Mouse (Mus musculus): ENCODE data around the gene Dclk1. TPM values are rescaled to one million over a fixed set of nuclear protein-coding genes. Genes with fewer than 3 reads are reported as not detected.

Gene Dclk1
- polyA plus RNA-seq, 1 experiment from 2014 or later, result 9.5 TPM

GRCm38 (mm10) chr3:55333511-55333910 is 91.3 kb downstream of the Dclk1 start:
- Histone ChIP-seq H3K4me1 (ENCODE audit: control insufficient read depth in 2 of 2, insufficient read depth in 2 of 2, low read length in 2 of 2) (no peaks in the 10 kb centered on the region), H3K27ac (replicated peaks in 1 of 2; ENCODE audit: control insufficient read depth in 1 of 2, insufficient read depth in 1 of 2, low read depth in 2 of 2, low read length in 2 of 2) (no peak overlapping the region), H3K4me2 (ENCODE audit: low read length) (no peak overlapping the region), H3K27me3 (ENCODE audit: control insufficient read depth, insufficient read depth, low read length) (no peaks in the 10 kb centered on the region), H3K9me3 (ENCODE audit: control insufficient read depth, low read length) (0 out of 2 replicates have a peak, but pooled peaks cover 4% of the 10 kb centered on the region), H3K9ac (ENCODE audit: low read length) (no peak overlapping the region), H3K4me3 (ENCODE audit: control insufficient read depth in 1 of 2, insufficient read depth in 1 of 2, low read depth in 1 of 2, low read length in 2 of 2) (no peak overlapping the region), H3K36me3 (ENCODE audit: control insufficient read depth, insufficient read depth, low read length) (no peaks in the 10 kb centered on the region)
- 77% methylated on average over 3 of the region's 3 CpGs for WGBS
- ATAC-seq (ENCODE audit: insufficient number of reproducible peaks, insufficient read depth, low FRiP score, low read depth), result no peak

GRCm38 (mm10) chr3:55336895-55337294 is 94.7 kb downstream of the Dclk1 start:
- Histone ChIP-seq H3K9me3 (ENCODE audit: control insufficient read depth, low read length) (0 out of 2 replicates have a peak, but pooled peaks cover 3% of the 10 kb centered on the region), H3K9ac (ENCODE audit: low read length) (no peak overlapping the region), H3K4me1 (ENCODE audit: control insufficient read depth in 2 of 2, insufficient read depth in 2 of 2, low read length in 2 of 2) (no peaks in the 10 kb centered on the region), H3K36me3 (ENCODE audit: control insufficient read depth, insufficient read depth, low read length) (no peaks in the 10 kb centered on the region), H3K27ac (replicated peaks in 1 of 2; ENCODE audit: control insufficient read depth in 1 of 2, insufficient read depth in 1 of 2, low read depth in 2 of 2, low read length in 2 of 2) (no peak overlapping the region), H3K4me2 (ENCODE audit: low read length) (no peak overlapping the region), H3K4me3 (ENCODE audit: control insufficient read depth in 1 of 2, insufficient read depth in 1 of 2, low read depth in 1 of 2, low read length in 2 of 2) (no peak overlapping the region), H3K27me3 (ENCODE audit: control insufficient read depth, insufficient read depth, low read length) (no peaks in the 10 kb centered on the region)
- no peak for ATAC-seq (ENCODE audit: insufficient number of reproducible peaks, insufficient read depth, low FRiP score, low read depth)
- 84% methylated on average over 11 of the region's 11 CpGs for WGBS

- no peak overlapping the region for H3K4me2 ChIP-seq (ENCODE audit: low read length)
- no peaks in the 10 kb centered on the region for H3K4me1 ChIP-seq (ENCODE audit: control insufficient read depth in 2 of 2, insufficient read depth in 2 of 2, low read length in 2 of 2)
- no peak for ATAC-seq (ENCODE audit: insufficient number of reproducible peaks, insufficient read depth, low FRiP score, low read depth)
- no peak overlapping the region for H3K27ac ChIP-seq (replicated peaks in 1 of 2; ENCODE audit: control insufficient read depth in 1 of 2, insufficient read depth in 1 of 2, low read depth in 2 of 2, low read length in 2 of 2)
- H3K9me3 ChIP-seq (ENCODE audit: control insufficient read depth, low read length), result no peaks in the 10 kb centered on the region
- H3K9ac ChIP-seq (ENCODE audit: low read length), result no peak overlapping the region
- WGBS, result 63% methylated on average over 7 of the region's 7 CpGs
- no peak overlapping the region for H3K4me3 ChIP-seq (ENCODE audit: control insufficient read depth in 1 of 2, insufficient read depth in 1 of 2, low read depth in 1 of 2, low read length in 2 of 2)
- H3K36me3 ChIP-seq (ENCODE audit: control insufficient read depth, insufficient read depth, low read length), result no peaks in the 10 kb centered on the region
- no peaks in the 10 kb centered on the region for H3K27me3 ChIP-seq (ENCODE audit: control insufficient read depth, insufficient read depth, low read length)
Observed at GRCm38 (mm10) chr3:55337671-55338070, 95.5 kb downstream of the Dclk1 start.

- WGBS, result 59% methylated on average over 4 of the region's 4 CpGs
- no peak overlapping the region for H3K27ac ChIP-seq (replicated peaks in 1 of 2; ENCODE audit: control insufficient read depth in 1 of 2, insufficient read depth in 1 of 2, low read depth in 2 of 2, low read length in 2 of 2)
Observed at GRCm38 (mm10) chr3:55342445-55342844, 100.3 kb downstream of the Dclk1 start.

GRCm38 (mm10) chr3:55347371-55348025 is 105.3 kb downstream of the Dclk1 start:
- Histone ChIP-seq H3K4me3 (ENCODE audit: control insufficient read depth in 1 of 2, insufficient read depth in 1 of 2, low read depth in 1 of 2, low read length in 2 of 2) (no peak overlapping the region), H3K4me2 (ENCODE audit: low read length) (no peak overlapping the region), H3K4me1 (ENCODE audit: control insufficient read depth in 2 of 2, insufficient read depth in 2 of 2, low read length in 2 of 2) (peaks cover 8 to 9% of the 10 kb centered on the region in 2 experiments; a peak in 3 of 4 replicates), H3K9me3 (ENCODE audit: control insufficient read depth, low read length) (no peaks in the 10 kb centered on the region), H3K27ac (replicated peaks in 1 of 2; ENCODE audit: control insufficient read depth in 1 of 2, insufficient read depth in 1 of 2, low read depth in 2 of 2, low read length in 2 of 2) (no peak overlapping the region), H3K27me3 (ENCODE audit: control insufficient read depth, insufficient read depth, low read length) (no peaks in the 10 kb centered on the region), H3K36me3 (ENCODE audit: control insufficient read depth, insufficient read depth, low read length) (no peaks in the 10 kb centered on the region), H3K9ac (ENCODE audit: low read length) (no peak overlapping the region)
- WGBS, result 47% methylated on average over 16 of the region's 16 CpGs
- no peak for ATAC-seq (ENCODE audit: insufficient number of reproducible peaks, insufficient read depth, low FRiP score, low read depth)

More at GRCm38 (mm10) chr3:55342445-55342844, 100.3 kb downstream of the Dclk1 start:
- Histone ChIP-seq H3K36me3 (ENCODE audit: control insufficient read depth, insufficient read depth, low read length) (no peaks in the 10 kb centered on the region), H3K27me3 (ENCODE audit: control insufficient read depth, insufficient read depth, low read length) (no peaks in the 10 kb centered on the region), H3K4me3 (ENCODE audit: control insufficient read depth in 1 of 2, insufficient read depth in 1 of 2, low read depth in 1 of 2, low read length in 2 of 2) (no peak overlapping the region), H3K4me2 (ENCODE audit: low read length) (no peak overlapping the region), H3K9ac (ENCODE audit: low read length) (no peak overlapping the region), H3K9me3 (ENCODE audit: control insufficient read depth, low read length) (no peaks in the 10 kb centered on the region), H3K4me1 (ENCODE audit: control insufficient read depth in 2 of 2, insufficient read depth in 2 of 2, low read length in 2 of 2) (no peaks in the 10 kb centered on the region)
- no peak for ATAC-seq (ENCODE audit: insufficient number of reproducible peaks, insufficient read depth, low FRiP score, low read depth)

- no peak for ATAC-seq (ENCODE audit: insufficient number of reproducible peaks, insufficient read depth, low FRiP score, low read depth)
- Histone ChIP-seq H3K4me2 (ENCODE audit: low read length) (no peak overlapping the region), H3K4me3 (ENCODE audit: control insufficient read depth in 1 of 2, insufficient read depth in 1 of 2, low read depth in 1 of 2, low read length in 2 of 2) (no peak overlapping the region), H3K9ac (ENCODE audit: low read length) (no peak overlapping the region), H3K36me3 (ENCODE audit: control insufficient read depth, insufficient read depth, low read length) (no peaks in the 10 kb centered on the region), H3K27me3 (ENCODE audit: control insufficient read depth, insufficient read depth, low read length) (no peaks in the 10 kb centered on the region), H3K9me3 (ENCODE audit: control insufficient read depth, low read length) (no peaks in the 10 kb centered on the region), H3K4me1 (ENCODE audit: control insufficient read depth in 2 of 2, insufficient read depth in 2 of 2, low read length in 2 of 2) (peaks cover 8 to 9% of the 10 kb centered on the region in 2 experiments; a peak in 3 of 4 replicates), H3K27ac (replicated peaks in 1 of 2; ENCODE audit: control insufficient read depth in 1 of 2, insufficient read depth in 1 of 2, low read depth in 2 of 2, low read length in 2 of 2) (no peak overlapping the region)
- 87% methylated on average over 5 of the region's 5 CpGs for WGBS
Observed at GRCm38 (mm10) chr3:55348026-55348390, 105.8 kb downstream of the Dclk1 start.

- Histone ChIP-seq H3K9ac (ENCODE audit: low read length) (no peak overlapping the region), H3K4me3 (ENCODE audit: control insufficient read depth in 1 of 2, insufficient read depth in 1 of 2, low read depth in 1 of 2, low read length in 2 of 2) (no peak overlapping the region), H3K4me1 (ENCODE audit: control insufficient read depth in 2 of 2, insufficient read depth in 2 of 2, low read length in 2 of 2) (peaks cover 8 to 9% of the 10 kb centered on the region in 2 experiments; a peak in 3 of 4 replicates), H3K4me2 (ENCODE audit: low read length) (no peak overlapping the region), H3K36me3 (ENCODE audit: control insufficient read depth, insufficient read depth, low read length) (no peaks in the 10 kb centered on the region), H3K9me3 (ENCODE audit: control insufficient read depth, low read length) (no peaks in the 10 kb centered on the region), H3K27ac (replicated peaks in 1 of 2; ENCODE audit: control insufficient read depth in 1 of 2, insufficient read depth in 1 of 2, low read depth in 2 of 2, low read length in 2 of 2) (no peak overlapping the region), H3K27me3 (ENCODE audit: control insufficient read depth, insufficient read depth, low read length) (no peaks in the 10 kb centered on the region)
- no peak for ATAC-seq (ENCODE audit: insufficient number of reproducible peaks, insufficient read depth, low FRiP score, low read depth)
- WGBS, result 57% methylated on average over 2 of the region's 2 CpGs
Observed at GRCm38 (mm10) chr3:55350194-55350593, 108.0 kb downstream of the Dclk1 start.
